Mouse (Mus musculus): ENCODE measurements around the gene Rarb. TPM values are rescaled to one million over a fixed set of nuclear protein-coding genes. Genes with fewer than 3 reads are reported as not detected.

The Rarb gene
- polyA plus RNA-seq, 1 experiment from 2014 or later = 16.8 TPM

DNA sequence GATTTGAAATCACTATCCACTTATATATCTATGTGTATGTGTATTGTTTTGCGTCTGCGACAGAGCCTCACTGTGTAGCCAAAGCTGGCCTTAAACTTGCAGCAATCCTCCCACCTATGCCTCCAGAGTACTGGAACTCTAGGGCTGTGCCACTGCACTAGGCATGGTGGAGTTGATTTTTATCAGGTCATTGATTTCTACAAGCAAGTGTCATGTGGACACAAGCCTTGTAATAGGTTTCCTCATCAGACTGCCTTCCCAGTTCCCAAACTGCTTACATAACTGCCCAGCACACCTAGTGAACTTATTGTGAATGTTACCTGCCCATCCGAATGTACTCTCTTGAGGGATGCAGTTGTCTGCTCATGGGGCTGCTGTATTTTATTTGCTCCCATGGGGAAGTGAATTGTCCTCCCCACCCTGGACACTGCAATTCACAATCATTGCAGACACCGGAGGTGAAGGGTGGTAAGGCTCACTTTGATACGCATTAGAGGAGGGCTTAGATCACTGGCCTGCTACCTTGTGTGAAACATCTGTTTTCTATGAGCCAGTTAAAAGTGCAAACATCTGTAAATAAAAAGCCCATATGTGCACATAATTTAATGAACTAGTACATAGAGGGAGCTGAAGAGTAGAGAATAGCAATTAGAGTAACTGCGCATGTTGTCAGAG lies 257.3 kb downstream of the Rarb start:
- no peaks in the 10 kb centered on the region for H3K9me3 ChIP-seq
- DNase-seq (ENCODE audit: extremely low spot score, low spot score) = no peak
- no peaks in the 10 kb centered on the region for H3K36me3 ChIP-seq (replicated peaks)
- no peak overlapping the region for H3K4me3 ChIP-seq
- peaks cover 3% of the 10 kb centered on the region for H3K4me1 ChIP-seq
- WGBS = 75% methylated on average over 6 of the region's 6 CpGs
- H3K27ac ChIP-seq = no peak overlapping the region
- no peaks in the 10 kb centered on the region for H3K27me3 ChIP-seq (ENCODE audit: poor library complexity, severe bottlenecking)

DNA sequence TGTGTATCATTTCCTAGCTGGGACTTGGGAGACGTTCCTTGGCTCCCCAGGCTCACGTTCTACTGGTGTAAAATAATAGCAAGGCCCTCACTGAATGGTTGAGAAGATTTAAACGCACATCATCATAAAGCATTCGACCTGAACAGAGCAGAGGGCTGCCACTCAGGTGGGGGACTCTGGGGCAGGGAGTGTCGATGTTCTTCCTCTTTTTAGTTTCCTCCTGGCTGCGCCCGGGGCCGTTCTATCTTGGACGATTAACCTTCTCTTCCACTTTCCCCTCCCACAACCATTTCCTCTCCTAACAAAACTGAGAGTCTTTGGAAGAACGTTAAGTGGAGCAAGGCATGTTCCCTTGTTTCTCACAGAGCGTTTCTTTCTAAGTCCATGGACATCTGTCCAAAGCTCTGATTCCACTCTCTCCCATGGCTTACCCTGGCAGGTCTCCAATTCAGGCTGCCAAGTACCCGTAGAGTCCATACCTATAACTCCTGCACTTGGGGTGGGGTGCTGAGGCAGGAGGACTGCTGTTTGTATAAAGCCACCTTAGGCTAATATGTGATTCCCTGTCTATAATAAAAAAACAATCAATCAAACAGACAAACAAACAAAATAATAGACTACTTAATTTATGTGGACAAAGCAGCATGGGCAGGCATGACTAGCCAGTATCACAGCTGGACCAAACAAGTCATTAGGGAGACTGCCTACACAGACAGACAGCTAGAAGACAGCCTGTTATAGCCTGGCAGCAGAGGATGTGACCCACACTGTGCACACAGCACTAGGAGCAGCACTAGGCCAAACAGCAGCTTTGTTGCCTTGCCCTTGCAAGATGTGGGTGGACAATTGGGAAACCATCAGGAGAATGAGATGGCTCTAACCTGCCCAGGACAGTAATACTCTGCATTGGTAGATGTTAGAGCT lies 259.4 kb downstream of the Rarb start:
- DNase-seq (ENCODE audit: extremely low spot score, low spot score) = no peak
- Histone ChIP-seq H3K27me3 (ENCODE audit: poor library complexity, severe bottlenecking) (no peaks in the 10 kb centered on the region), H3K4me3 (no peak overlapping the region), H3K36me3 (replicated peaks) (no peaks in the 10 kb centered on the region), H3K27ac (no peak overlapping the region), H3K4me1 (peaks cover 10% of the 10 kb centered on the region), H3K9me3 (no peaks in the 10 kb centered on the region)
- 89% methylated on average over 12 of the region's 12 CpGs for WGBS

DNA sequence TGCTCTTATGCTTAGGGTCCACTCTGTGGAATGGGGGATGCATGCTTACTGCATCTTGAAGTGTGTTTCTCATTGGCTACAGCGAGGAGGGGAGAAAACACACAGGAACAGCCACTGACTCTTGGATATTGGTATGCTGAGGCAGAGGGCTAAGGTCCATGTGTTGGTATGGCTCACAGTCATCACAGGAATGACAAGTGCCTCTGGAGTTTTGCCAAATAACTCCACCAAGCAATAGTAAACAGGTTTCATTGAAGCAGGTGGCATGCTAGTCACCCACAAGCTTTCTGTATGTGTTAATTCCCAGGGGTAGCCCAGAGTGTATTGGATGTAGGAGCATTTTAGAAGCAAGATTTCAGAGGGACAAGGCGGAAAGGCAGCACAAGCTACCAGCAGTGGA lies 260.9 kb downstream of the Rarb start:
- Histone ChIP-seq H3K4me3 (no peak overlapping the region), H3K27ac (no peak overlapping the region), H3K27me3 (ENCODE audit: poor library complexity, severe bottlenecking) (no peaks in the 10 kb centered on the region), H3K36me3 (replicated peaks) (no peaks in the 10 kb centered on the region), H3K4me1 (peaks cover 17% of the 10 kb centered on the region), H3K9me3 (no peaks in the 10 kb centered on the region)
- DNase-seq (ENCODE audit: extremely low spot score, low spot score) = no peak
- 91% methylated on average over 2 of the region's 2 CpGs for WGBS

DNA sequence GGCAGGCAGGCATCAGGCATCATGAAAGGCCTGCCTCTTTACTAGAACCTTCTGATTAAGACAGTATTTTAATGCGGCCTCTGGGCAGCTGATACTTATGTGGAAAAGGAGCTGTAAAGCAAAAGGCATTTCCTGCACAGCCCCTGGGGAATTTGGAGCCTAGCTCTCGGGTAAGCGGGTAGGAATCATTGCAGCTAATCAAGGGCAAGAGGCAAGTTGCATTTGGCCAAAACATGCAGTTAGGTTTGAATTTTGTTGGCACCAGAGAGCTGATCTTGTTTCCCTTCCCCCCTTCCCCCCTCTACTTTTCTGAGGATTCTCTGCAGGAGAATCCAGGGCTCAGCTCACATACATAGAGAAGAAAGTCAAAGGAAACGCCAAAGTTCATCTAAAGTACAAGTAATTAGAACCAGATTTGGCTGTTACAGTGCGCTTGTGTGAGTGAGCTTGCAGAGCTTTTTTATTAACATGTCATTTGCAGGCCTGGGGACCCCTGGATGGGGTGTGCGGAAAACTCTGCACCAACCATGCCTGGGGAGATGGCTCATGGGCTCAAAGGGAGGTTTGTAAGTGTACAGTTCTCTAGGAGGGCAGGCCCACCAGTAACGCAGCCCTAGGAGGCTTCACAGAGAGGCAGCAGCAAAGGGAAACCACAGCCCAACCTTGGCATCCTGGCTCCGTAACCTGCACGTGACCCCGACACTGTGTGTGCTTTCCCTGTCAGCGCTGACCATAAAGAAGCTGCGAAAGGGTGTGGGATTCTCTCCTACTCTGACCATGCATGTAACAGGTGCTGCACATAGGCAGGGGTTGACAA lies 264.1 kb downstream of the Rarb start:
- 56% methylated on average over 12 of the region's 12 CpGs for WGBS
- Histone ChIP-seq H3K36me3 (replicated peaks) (no peaks in the 10 kb centered on the region), H3K4me3 (no peak overlapping the region), H3K27me3 (ENCODE audit: poor library complexity, severe bottlenecking) (no peaks in the 10 kb centered on the region), H3K4me1 (peaks cover 17% of the 10 kb centered on the region), H3K9me3 (no peaks in the 10 kb centered on the region), H3K27ac (peak overlapping the region; percentile 72)
- no peak for DNase-seq (ENCODE audit: extremely low spot score, low spot score)

DNA sequence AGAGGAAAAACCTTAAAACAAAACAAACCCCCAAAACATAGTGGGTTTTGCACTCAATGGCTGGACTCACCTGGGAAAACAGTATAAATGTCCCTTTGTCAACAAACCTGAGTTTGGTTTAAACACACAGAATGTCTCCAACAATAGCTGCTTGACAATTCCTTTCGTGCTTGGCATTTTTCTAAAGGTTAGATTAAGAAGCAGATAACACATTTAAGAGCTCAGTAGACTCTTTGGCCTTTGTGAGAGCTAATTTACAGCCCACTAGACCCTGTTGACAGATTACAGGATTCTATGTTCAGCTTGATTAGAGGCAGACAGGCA lies 264.7 kb downstream of the Rarb start:
- DNase-seq (ENCODE audit: extremely low spot score, low spot score) = no peak
- WGBS = 51% methylated on average over 1 of the region's 1 CpGs
- peaks cover 17% of the 10 kb centered on the region for H3K4me1 ChIP-seq
- no peak overlapping the region for H3K4me3 ChIP-seq
- H3K27ac ChIP-seq = peak overlapping the region; percentile 72
- H3K27me3 ChIP-seq (ENCODE audit: poor library complexity, severe bottlenecking) = no peaks in the 10 kb centered on the region
- H3K9me3 ChIP-seq = no peaks in the 10 kb centered on the region
- H3K36me3 ChIP-seq (replicated peaks) = no peaks in the 10 kb centered on the region

DNA sequence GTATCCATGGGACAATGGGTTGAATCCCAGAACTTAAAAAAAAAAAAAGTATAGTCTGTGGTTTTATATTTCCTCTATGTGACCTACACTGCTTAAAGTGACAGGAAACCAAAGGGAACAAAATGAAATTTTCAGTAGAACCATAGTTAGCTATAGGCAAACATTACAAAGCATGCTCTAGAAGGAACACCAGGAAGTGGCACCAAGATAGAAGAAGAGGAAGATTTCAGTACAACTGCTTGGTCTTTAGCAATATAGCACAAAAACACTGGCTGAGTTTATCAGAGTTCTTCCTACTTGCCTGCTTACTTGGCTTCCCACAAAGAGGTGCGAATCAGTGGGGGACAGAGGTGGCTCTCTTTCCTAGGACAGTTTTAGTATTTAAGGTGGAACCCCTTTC lies 266.7 kb downstream of the Rarb start:
- peaks cover 17% of the 10 kb centered on the region for H3K4me1 ChIP-seq
- peaks cover 6% of the 10 kb centered on the region for H3K36me3 ChIP-seq (replicated peaks)
- no peak overlapping the region for H3K27ac ChIP-seq
- no peak overlapping the region for H3K4me3 ChIP-seq
- no peak for DNase-seq (ENCODE audit: extremely low spot score, low spot score)
- WGBS = 81% methylated on average over 1 of the region's 1 CpGs
- no peaks in the 10 kb centered on the region for H3K9me3 ChIP-seq
- no peaks in the 10 kb centered on the region for H3K27me3 ChIP-seq (ENCODE audit: poor library complexity, severe bottlenecking)

DNA sequence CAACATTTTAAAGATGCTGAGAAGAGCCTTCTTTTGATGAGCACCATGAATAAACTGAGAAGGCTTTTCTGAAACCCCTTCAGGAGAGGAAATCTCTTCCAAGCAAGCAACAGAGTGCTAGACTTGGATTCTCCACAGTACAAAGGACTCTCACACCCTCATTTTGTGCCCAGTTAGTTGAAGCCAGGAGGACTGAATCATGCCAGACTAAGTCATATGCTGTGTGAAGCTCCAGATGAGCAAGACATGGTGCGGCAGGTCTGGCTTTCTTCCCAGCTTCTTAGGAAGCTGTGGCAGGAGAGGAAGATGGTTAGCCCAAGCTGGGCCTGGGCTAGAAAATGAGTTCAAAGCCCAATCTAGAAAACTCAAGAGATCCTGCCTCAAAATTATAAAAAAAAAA lies 267.1 kb downstream of the Rarb start:
- Histone ChIP-seq H3K4me3 (no peak overlapping the region), H3K27ac (no peak overlapping the region), H3K4me1 (peaks cover 17% of the 10 kb centered on the region), H3K27me3 (ENCODE audit: poor library complexity, severe bottlenecking) (no peaks in the 10 kb centered on the region), H3K9me3 (no peaks in the 10 kb centered on the region), H3K36me3 (replicated peaks) (peaks cover 8% of the 10 kb centered on the region)
- 87% methylated on average over 1 of the region's 1 CpGs for WGBS
- no peak for DNase-seq (ENCODE audit: extremely low spot score, low spot score)

DNA sequence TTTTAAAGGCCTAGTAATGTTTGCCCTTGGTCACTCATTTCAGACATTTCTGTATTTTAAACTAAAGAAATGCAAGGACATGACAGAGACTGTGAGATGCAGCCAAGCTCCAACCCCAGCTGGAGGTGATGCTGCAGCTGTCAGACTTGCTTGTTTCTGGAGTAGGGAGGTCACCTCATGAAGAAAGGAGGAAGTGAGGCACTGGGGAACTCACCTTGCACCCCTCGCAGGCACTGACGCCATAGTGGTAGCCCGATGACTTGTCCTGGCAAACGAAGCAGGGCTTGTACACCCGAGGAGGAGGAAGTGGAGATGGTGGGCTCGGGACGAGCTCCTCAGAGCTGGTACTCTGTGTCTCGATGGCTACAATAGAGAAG lies 270.8 kb downstream of the Rarb start:
- Histone ChIP-seq H3K27ac (no peak overlapping the region), H3K9me3 (no peaks in the 10 kb centered on the region), H3K27me3 (ENCODE audit: poor library complexity, severe bottlenecking) (no peaks in the 10 kb centered on the region), H3K4me1 (no peaks in the 10 kb centered on the region), H3K4me3 (no peak overlapping the region), H3K36me3 (replicated peaks) (peaks cover 8% of the 10 kb centered on the region)
- WGBS = 96% methylated on average over 8 of the region's 8 CpGs
- DNase-seq (ENCODE audit: extremely low spot score, low spot score) = no peak

DNA sequence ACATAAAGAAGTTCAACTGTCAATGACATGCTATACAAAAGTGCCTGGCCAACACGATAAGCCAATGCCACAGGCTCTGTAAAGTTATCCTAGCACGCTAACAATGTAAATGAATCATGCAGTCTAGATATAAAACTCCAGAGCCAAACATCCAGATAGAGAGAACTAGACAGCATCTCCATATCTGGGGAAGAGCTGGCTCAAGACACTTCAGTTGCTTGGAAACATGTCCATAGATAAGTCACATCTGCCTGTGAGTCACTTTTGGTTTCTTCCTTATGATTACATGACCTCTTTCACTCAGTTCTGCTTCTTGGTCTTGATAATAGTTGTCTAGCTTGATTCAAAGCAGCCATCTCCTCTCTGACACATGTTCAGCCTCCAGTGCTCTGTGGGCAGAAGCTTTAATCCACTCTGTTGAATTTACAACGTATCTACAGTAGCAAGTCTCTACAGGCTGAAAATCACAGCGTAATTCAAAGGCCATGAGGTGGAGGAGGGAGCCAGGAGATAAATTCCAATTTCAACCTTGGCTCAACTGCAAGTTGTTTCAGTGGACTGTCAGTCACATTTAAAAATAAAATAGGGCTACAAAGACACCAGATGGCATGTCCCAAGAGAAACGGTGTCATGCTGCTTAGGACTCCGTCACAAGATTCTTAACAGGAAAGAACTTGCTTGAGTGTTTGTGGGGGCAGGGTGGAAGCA lies 271.3 kb downstream of the Rarb start:
- Histone ChIP-seq H3K4me1 (no peaks in the 10 kb centered on the region), H3K27ac (no peak overlapping the region), H3K9me3 (no peaks in the 10 kb centered on the region), H3K36me3 (replicated peaks) (peaks cover 8% of the 10 kb centered on the region), H3K27me3 (ENCODE audit: poor library complexity, severe bottlenecking) (no peaks in the 10 kb centered on the region), H3K4me3 (no peak overlapping the region)
- no peak for DNase-seq (ENCODE audit: extremely low spot score, low spot score)
- WGBS = 94% methylated on average over 6 of the region's 6 CpGs

DNA sequence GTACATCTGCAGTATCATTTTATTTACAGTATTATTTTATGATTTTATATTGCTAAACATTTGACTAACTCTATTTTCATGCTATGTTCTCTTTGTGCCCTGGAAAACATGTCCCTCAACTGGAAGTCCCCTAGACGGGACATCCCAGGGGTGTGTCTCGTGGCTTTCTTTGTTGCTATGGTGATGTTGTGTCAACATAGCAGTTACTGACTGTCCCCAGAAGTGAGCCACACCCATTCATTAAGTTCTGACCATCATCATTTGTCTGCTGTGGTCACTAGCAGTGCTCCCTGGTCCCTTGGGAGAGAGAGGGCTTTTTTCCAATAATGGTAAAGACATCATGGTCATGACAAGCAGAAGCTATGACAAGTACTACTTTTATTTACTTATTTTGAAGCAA lies 274.0 kb downstream of the Rarb start:
- DNase-seq (ENCODE audit: extremely low spot score, low spot score) = no peak
- Histone ChIP-seq H3K4me1 (no peaks in the 10 kb centered on the region), H3K4me3 (no peak overlapping the region), H3K9me3 (no peaks in the 10 kb centered on the region), H3K27me3 (ENCODE audit: poor library complexity, severe bottlenecking) (no peaks in the 10 kb centered on the region), H3K36me3 (replicated peaks) (peaks cover 8% of the 10 kb centered on the region), H3K27ac (no peak overlapping the region)
- WGBS = 82% methylated on average over 2 of the region's 2 CpGs

DNA sequence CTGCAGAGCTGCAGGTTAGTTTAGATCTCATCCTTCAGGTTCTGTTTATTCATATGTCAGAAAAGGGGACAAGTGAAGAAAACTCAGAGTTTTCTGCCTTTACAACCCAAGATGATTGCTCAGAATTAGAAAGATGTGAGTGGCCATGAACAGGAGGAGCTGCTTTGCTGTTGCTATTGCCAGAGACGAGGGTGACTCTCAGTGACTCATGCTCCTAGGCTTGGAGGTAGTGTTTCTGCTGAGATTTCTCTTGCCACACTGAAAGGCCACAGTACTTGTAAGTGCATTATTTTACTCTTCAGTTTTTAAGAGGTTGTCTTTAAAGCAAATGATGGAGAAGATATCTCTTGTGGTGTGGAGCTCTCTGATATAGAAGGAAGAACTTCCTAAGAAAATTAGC lies 277.3 kb downstream of the Rarb start:
- no peaks in the 10 kb centered on the region for H3K27me3 ChIP-seq (ENCODE audit: poor library complexity, severe bottlenecking)
- no peak overlapping the region for H3K27ac ChIP-seq
- H3K36me3 ChIP-seq (replicated peaks) = no peaks in the 10 kb centered on the region
- peaks cover 4% of the 10 kb centered on the region; the same call in 1 of the 2 replicates for H3K4me1 ChIP-seq
- H3K9me3 ChIP-seq = no peaks in the 10 kb centered on the region
- H3K4me3 ChIP-seq = no peak overlapping the region
- 92% methylated on average over 1 of the region's 1 CpGs for WGBS
- no peak for DNase-seq (ENCODE audit: extremely low spot score, low spot score)

DNA sequence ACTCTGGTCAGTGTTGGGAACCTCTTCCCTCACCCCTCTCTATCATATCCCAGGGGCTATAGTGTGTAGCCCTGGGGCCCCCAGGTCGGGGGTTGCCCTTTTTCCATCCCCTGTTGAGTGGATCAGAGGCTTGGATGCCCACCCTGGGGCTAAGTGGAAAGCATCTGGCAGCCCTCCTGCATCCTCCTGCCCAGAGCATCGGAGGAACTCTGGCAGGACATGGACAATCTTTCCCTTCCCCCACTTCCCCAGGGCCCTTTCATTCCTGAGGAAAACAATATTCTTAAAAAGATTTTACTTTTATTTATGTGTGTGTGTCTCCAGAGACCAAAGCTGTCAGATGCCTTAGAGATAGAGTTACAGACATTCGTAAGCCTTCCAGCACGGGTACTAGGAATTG lies 281.5 kb downstream of the Rarb start:
- peaks cover 7% of the 10 kb centered on the region for H3K4me1 ChIP-seq
- no peak overlapping the region for H3K27ac ChIP-seq
- H3K36me3 ChIP-seq (replicated peaks) = no peaks in the 10 kb centered on the region
- H3K4me3 ChIP-seq = no peak overlapping the region
- no peaks in the 10 kb centered on the region for H3K27me3 ChIP-seq (ENCODE audit: poor library complexity, severe bottlenecking)
- DNase-seq (ENCODE audit: extremely low spot score, low spot score) = no peak
- H3K9me3 ChIP-seq = no peaks in the 10 kb centered on the region
- WGBS = 57% methylated on average over 4 of the region's 4 CpGs

Data from forebrain, embryonic 10.5 days (tissue).